Mouse (Mus musculus): ENCODE data around the gene 1600012H06Rik. TPM values are rescaled to one million over a fixed set of nuclear protein-coding genes. Genes with fewer than 3 reads are reported as not detected.
"Not testable (repeated sequence)": the region's sequence is repeated elsewhere in the genome, so short reads cannot be mapped to it uniquely, and the experiment has no call there.

Gene 1600012H06Rik
- total RNA-seq, 2 experiments from 2014 or later = 4.6 to 8.3 TPM

DNA sequence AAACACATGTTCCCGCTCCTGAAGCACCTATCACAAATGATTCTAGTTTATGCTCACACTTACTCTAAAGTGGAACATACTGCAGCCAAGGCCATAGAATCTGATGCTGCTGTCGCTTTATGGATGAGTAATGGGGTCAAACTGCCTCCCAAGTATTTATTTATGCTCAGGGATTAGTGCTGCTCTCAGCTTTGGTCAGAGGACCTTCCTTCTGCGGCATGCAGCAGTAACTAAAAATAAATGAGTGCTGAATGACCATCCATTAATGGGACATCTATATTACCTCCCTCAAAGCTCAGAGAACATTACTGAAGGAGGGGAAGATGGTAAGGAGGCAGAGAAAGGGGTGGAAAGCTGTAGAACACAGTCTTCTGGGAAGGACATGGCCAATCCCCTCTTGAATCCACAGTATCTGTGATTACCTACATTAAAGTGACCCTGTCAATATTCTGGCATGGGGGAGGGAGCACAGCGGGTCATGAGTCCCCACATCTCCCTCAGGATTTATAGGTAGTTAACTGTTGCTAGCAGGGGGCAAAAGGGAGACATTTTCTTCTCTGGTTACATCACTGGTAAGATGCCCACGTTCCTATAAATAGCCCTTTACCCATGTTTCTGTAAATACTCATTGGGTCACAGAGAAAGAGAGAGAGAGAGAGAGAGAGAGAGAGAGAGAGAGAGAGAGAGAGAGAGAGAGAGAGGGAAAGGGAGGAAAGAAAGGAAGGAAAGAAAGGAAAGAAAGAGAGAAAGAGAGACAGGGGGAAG, 7.0 kb upstream of the 1600012H06Rik start:
- no peak for ATAC-seq (replicated peaks; ENCODE audit: low FRiP score, low TSS enrichment, poor library complexity, severe bottlenecking)

DNA sequence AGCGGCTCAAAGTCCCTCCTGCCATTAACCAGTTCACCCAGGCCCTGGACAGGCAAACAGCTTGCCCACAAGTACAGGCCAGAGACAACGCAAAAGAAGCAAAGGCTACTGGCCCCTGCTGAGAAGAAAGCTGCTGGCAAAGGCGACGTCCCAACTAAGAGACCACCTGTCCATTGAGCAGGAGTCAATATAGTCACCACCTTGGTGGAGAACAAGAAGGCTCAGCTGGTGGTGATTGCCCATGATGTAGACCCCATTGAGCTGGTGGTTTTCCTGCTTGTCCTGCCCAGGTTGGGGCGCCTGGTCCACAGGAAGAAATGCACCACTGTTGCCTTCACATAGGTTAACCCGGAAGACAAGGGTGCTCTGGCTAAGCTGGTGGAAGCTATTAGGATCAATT, 803 bp upstream of the 1600012H06Rik start:
- not testable (repeated sequence) for ATAC-seq (replicated peaks; ENCODE audit: low FRiP score, low TSS enrichment, poor library complexity, severe bottlenecking)

DNA sequence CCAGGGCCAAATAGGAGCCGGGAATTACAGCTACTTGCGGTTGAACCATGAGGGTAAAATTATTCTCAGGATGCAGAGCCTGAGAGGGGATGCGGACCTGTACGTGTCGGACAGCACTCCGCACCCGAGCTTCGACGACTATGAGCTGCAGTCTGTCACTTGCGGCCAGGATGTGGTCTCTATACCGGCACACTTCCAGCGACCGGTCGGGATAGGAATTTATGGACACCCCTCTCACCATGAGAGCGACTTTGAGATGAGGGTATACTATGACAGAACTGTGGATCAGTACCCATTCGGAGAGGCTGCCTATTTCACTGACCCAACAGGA, 710 bp downstream of the 1600012H06Rik start:
- peak; percentile 42 for ATAC-seq (replicated peaks; ENCODE audit: low FRiP score, low TSS enrichment, poor library complexity, severe bottlenecking)

DNA sequence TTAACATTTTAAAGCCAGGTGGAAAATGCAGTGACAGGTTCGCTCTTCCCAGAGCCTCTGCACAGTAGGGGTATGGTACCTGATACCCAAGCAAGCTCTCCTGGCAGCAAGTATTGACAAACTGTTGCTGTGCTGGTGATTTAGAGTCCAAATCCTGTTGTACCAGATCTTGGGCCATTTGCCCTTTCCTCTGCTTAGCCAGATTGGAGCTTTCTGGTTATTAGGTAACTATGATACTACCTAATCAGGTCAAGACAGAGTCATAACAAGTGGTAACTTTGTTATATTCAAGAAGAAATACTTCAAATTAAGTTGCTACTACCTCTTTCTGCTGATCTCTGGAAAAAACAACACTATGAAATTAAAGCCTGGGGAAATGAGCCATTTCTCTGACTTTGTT, 1.6 kb downstream of the 1600012H06Rik start:
- no peak for ATAC-seq (replicated peaks; ENCODE audit: low FRiP score, low TSS enrichment, poor library complexity, severe bottlenecking)

DNA sequence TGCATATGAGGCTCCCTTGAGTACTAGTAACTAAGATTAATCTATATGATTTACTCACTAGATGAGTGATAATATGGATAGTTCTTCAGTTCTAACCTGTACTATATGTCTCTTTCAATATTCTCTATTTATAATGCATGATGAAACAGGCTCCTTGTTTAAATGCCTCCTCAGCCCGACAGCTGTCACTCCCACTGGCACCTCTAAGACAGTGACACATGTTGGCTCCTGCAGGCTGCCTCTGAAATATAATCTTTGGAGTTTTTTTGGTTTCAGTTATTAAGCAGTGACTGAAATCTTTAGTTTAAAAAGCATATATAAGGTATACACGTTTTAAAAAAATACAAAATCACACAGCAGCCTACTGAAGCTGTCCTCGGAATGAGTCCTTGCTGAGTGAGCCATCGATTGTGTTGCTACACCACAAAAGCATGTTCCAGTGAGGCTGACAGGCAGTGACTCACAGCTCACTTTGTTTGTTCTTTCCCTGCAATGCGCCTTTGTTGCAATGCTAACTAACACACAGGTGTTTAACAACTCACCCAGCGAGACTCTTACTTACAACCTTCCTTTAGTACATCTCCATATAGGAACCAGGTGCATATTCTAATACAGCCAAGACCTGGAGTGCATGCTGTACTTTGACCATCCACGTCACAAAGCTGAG, 6.3 kb downstream of the 1600012H06Rik start:
- ATAC-seq (replicated peaks; ENCODE audit: low FRiP score, low TSS enrichment, poor library complexity, severe bottlenecking) = no peak

DNA sequence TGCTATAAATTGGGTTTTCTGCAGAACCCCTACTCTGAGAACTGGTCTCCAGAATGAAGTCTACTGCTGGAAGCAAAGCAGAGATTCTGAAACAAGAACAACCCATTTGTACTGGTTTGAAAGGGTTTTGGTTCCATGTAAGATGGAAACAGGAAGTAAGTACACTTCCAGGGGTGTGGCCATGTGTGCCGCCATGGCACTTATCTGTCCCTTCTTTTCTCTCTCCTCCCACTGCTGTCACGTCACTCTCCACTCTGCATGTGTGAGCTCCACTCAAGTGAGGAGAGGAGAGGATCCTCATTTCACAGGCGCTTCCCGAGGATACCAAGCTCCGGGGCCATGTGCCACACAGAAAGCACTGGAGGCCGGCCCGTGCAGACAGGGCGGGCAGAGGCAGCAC, 10.5 kb downstream of the 1600012H06Rik start:
- peak; percentile 77 for ATAC-seq (replicated peaks; ENCODE audit: low FRiP score, low TSS enrichment, poor library complexity, severe bottlenecking)

DNA sequence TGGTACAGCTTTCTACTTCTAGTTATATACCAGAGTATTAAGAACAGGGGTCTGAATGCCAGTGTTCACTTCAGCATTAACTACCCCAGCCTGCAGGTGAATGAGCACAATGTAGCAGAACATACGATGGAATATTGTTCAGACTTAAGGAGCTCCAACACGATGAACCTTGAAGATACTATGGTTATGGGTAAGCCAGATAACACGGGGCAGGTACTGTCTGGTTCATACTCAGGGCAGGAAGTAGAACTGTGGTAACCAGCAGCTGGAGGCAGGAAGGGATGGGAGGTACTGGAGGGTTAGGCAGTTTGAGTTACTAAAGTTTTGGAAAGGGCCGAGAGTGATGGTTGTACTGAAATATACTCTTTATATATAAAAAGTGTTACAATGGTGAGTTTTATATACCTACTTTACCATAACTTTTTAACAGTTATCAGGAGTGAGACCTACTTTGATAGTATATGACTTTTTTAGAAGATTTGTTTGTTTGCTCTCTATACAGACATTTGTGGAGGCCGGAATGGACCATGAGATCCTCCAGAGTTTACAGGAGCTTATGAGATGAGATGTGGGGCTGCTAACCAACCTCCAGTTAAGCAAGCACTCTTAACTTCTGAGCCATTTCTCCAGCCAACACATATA, 15.8 kb downstream of the 1600012H06Rik start:
- ATAC-seq (replicated peaks; ENCODE audit: low FRiP score, low TSS enrichment, poor library complexity, severe bottlenecking) = 0 out of 2 replicates have a peak, but pooled peaks have one; percentile 21

DNA sequence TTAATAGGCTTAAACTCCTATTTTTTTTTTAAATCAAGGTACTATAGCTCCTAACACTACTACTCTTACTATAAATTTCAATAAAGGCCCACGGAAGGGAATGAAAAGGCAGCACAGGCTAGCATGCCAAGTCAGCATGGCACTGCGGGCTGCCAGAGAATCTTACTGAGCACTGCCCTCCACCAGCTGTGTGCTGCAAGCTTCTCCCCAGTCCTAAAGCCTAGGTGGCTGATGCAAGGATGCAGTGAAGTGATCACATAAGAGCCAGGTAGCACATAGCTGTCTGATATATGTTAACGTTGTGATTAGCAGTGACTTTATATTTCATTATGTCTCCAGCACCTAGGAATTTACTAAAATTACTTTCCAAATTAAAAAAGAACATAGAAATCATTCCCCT, 17.0 kb downstream of the 1600012H06Rik start:
- peak; percentile 31; the same call in 1 of the 2 replicates for ATAC-seq (replicated peaks; ENCODE audit: low FRiP score, low TSS enrichment, poor library complexity, severe bottlenecking)

DNA sequence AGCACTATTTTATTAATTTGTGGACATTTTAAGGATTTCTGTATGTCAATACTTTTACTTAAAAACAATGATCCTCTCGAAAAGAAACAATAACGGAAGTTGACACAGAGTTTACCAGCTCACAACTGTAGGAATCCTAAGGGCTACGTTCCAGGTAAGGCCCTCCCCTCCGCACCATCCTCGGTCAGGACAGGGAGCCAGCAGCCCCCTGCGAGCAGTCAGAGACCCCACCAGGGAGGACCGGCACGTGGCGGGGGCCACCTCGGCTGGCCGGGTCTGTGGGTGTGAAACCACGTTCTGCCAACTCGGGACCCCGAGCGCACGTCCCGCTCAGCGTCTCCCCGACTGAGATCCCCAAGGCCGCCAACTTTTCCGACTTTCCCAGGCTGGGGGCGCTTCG, 17.5 kb downstream of the 1600012H06Rik start:
- ATAC-seq (replicated peaks; ENCODE audit: low FRiP score, low TSS enrichment, poor library complexity, severe bottlenecking) = no peak

DNA sequence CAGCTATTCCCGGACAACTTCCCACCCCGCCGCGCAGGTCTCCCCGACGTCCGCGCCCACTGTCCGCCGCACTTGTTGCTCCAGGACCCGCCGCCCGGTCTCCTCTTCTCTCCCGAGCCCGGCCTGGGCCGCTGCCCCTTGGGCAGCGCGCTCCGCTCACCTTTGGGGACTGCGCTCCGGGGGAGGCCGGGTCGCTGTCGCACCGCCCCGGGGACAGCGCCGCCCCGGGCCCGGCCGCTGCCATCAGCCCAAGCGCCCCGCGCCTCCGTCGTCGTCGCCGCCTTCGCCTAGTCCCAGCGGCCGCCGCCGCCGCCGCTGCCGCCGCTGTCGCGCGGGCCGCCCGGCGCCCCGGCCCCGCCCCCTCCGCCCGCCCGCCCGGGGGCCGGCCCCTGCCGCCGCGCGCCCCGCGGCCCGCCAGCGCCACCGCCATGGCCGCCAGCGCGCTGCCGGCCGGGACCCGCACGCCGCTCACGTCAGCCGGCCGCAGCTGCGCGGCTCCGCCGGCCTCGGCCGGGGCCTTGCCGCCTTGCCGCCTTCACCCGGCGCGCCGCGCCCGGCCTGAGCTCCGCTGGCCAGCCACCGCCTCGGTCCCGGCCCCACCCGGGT, 18.1 kb downstream of the 1600012H06Rik start, which contains the start of gene Phf10:
Phf10 (minus strand) TSS at position 323 of the 606 bp plus-strand sequence.
- not testable (repeated sequence) for ATAC-seq (replicated peaks; ENCODE audit: low FRiP score, low TSS enrichment, poor library complexity, severe bottlenecking)

DNA sequence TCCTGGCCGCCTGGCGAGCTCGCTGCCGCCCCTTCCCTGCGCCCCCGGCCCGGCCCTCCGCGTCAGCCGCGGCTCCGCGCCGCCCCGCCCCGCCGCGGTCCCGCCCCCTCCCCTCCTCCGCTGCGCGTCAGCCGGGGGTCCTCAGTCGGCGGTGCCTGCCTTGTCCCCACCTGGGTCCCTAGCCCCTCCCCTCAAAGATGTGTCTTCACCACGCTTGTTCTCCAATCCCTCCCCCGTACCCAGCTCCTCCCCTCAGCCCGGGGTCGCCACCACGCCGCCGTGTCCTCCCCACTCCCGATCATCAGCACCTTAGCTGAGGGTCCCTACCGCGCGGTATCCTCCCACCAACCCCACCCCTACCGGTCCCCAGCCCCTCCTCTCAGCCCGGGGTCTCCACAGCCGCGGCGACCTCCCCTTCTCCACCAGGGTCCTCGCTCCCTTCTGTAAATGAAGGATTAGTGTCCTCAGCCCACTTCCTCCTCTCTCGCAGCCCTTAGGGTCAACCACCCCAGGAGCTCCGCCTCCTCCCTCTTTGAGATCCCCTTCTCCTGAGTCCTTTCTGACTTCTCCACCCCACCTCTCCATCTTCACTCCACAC, 18.7 kb downstream of the 1600012H06Rik start:
- ATAC-seq (replicated peaks; ENCODE audit: low FRiP score, low TSS enrichment, poor library complexity, severe bottlenecking) = peak; percentile 31

DNA sequence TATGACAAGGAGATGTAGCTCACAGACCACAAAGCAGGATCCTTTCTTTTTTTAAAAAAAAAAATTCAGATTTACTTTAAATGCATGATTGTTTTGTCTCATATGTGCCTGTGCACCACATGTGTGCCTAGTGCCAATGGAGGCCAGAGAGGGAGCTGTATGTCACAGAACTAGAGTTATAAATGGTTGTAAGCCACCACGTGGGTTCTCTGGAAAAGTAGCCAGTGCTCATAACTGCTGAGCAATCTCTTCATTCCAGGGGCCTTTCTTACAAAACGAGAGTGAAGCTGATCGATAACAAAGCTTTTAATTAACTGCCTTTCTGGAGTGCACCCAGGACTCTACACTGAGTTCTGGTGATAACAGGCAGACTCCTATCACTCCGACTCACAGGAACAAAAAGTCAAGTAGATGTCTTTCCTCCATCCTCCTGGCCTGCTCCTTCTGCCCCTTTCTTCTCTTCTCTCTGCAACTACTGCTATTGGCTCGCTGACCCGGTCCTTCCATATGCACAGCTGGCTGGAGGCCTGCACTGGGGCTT, 25.5 kb downstream of the 1600012H06Rik start:
- ATAC-seq (replicated peaks; ENCODE audit: low FRiP score, low TSS enrichment, poor library complexity, severe bottlenecking) = peak; percentile 82

DNA sequence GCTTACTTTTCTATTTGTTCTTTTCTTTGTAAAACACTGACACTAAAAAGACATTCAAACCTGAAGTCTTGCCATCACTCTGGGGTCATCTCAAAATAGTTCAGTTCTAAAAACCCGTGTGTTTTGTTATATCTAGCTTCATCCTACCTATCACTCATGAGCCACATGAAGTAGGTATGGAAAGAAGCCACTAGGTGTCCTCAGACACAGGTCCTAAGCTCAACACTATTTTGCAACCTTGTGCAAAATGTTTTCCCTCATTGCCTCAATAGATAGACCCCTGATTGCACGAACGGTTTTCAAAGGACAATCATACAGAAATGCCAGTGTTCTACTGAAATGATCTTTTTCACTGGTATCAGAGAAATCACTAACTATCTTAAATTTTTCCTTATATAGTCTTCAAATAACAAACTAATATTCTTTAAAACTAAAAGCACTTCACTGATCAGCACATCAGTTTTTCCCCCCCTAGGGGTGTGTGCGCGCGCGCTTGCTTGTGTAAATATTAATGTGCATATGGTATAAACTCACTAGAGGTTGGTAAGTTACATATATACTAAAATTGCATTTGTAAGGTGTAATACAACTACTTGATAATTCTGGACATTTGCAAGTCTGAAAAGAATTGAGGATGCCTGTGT, 34.9 kb downstream of the 1600012H06Rik start:
- peak; percentile 81 for ATAC-seq (replicated peaks; ENCODE audit: low FRiP score, low TSS enrichment, poor library complexity, severe bottlenecking)

DNA sequence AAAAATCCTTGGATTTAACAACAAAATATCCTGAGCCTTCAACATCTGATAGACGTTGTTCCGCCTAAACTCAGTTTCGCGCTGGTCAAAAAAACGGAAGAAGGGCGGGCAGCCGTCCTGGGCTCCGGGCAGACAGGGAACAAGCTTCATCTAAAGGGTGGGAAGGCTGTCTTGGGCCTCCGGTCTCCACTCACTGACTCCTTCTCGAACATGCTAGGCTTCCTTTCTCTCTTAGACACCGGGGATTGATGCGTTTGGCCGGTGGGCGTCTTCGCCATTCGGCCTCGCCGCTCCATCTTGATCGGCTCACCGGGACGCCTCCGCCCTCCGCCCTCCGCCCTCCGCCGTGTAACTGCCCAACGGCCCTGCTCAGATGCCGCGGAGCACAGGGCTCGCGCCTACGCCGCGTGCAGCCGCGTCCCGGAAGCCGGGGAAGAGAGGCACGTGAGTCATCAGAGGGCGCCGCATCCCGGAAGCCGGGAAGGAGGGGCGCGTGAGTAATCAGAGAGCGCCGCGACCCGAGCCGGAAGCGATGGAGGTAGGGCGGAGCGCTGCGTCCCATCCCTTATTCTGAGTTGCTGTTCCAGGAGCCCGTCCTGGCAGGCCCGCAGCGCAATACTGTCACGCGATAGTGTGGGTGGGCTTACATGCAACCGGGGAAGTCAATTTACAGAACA, 35.5 kb downstream of the 1600012H06Rik start, which contains the start of the genes 9030025P20Rik and Gm3417:
9030025P20Rik (plus strand) TSS at position 107 of the 677 bp plus-strand sequence.
Gm3417 (minus strand) TSS at position 429 of the 677 bp plus-strand sequence.
- ATAC-seq (replicated peaks; ENCODE audit: low FRiP score, low TSS enrichment, poor library complexity, severe bottlenecking) = peak; percentile 93

DNA sequence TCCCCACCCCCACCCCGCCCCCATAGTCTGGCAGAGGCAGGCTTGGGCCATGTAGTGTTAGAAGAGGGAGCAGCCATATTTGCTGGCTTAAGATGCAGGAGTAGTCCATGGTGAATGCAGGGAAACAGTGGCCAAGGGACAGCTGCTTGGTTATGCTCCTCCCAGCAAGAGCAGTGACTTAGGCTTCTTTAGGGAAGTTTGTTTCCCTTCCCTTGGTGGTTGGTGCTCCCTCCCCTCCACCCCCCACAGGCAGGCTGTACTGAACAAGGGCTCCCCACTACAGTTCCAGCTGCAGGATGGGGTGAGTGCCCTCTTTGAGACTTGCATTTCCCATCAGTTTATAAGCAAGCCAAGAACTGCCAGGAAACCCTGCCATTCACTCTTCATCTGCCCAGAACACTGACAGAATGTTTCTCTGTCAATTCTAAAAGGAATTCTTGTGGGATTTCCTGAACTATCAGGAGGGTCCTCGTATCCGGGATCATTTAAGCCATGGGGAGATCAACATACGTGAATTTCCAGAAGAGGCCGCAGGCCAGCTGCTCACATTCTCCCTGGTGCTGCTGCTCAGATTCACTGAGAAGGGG, 47.2 kb downstream of the 1600012H06Rik start:
- not testable (repeated sequence) for ATAC-seq (replicated peaks; ENCODE audit: low FRiP score, low TSS enrichment, poor library complexity, severe bottlenecking)

DNA sequence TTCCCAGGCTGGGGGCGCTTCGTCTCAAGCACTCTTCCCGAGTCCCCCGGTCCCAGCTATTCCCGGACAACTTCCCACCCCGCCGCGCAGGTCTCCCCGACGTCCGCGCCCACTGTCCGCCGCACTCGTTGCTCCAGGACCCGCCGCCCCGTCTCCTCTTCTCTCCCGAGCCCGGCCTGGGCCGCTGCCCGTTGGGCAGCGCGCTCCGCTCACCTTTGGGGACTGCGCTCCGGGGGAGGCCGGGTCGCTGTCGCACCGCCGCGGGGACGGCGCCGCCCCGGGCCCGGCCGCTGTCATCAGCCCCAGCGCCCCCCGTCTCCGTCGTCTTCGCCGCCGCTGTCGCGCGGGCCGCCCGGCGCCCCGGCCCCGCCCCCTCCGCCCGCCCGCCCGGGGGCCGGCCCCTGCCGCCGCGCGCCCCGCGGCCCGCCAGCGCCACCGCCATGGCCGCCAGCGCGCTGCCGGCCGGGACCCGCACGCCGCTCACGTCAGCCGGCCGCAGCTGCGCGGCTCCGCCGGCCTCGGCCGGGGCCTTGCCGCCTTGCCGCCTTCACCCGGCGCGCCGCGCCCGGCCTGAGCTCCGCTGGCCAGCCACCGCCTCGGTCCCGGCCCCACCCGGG, 49.6 kb downstream of the 1600012H06Rik start:
- not testable (repeated sequence) for ATAC-seq (replicated peaks; ENCODE audit: low FRiP score, low TSS enrichment, poor library complexity, severe bottlenecking)

DNA sequence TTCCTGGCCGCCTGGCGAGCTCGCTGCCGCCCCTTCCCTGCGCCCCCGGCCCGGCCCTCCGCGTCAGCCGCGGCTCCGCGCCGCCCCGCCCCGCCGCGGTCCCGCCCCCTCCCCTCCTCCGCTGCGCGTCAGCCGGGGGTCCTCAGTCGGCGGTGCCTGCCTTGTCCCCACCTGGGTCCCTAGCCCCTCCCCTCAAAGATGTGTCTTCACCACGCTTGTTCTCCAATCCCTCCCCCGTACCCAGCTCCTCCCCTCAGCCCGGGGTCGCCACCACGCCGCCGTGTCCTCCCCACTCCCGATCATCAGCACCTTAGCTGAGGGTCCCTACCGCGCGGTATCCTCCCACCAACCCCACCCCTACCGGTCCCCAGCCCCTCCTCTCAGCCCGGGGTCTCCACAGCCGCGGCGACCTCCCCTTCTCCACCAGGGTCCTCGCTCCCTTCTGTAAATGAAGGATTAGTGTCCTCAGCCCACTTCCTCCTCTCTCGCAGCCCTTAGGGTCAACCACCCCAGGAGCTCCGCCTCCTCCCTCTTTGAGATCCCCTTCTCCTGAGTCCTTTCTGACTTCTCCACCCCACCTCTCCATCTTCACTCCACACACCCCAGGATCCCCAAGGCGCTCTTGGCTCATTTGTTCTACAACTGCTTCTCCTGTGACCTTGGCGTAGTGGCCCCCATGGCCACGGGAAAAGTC, 50.3 kb downstream of the 1600012H06Rik start:
- peak; percentile 35 for ATAC-seq (replicated peaks; ENCODE audit: low FRiP score, low TSS enrichment, poor library complexity, severe bottlenecking)

All from megakaryocyte-erythroid progenitor cell, adult 5-6 weeks (primary cell).